Mouse (Mus musculus): ENCODE results near the gene Zswim4. TPM values are rescaled to one million over a fixed set of nuclear protein-coding genes. Genes with fewer than 3 reads are reported as not detected.

Zswim4 gene
- total RNA-seq, 2 experiments from 2014 or later: 15.1 to 17.8 TPM

- H3K4me3 ChIP-seq: peak overlapping the region; percentile 49
- H3K27ac ChIP-seq: peak overlapping the region; percentile 94
- peak; percentile 81 to 83 for DNase-seq (ENCODE audit: extremely low spot score in 1 of 2, low spot score in 2 of 2)
- TF ChIP-seq CTCF (IDR thresholded peaks at IDR 0.05): no peak
- intact Hi-C loops (cut with DNase I): no loop called here
Observed at GRCm38 (mm10) chr8:84197922-84198774, 38.7 kb downstream of the Zswim4 start.

- H3K4me3 ChIP-seq: peak overlapping the region; percentile 49
- intact Hi-C loops (cut with DNase I): no loop called here
- H3K27ac ChIP-seq: peak overlapping the region; percentile 94
- DNase-seq (ENCODE audit: extremely low spot score in 1 of 2, low spot score in 2 of 2): peak; percentile 73 to 78
- TF ChIP-seq CTCF (IDR thresholded peaks at IDR 0.05): no peak
Observed at GRCm38 (mm10) chr8:84197141-84197921, 39.5 kb downstream of the Zswim4 start.

- no peak for TF ChIP-seq CTCF (IDR thresholded peaks at IDR 0.05)
Observed at GRCm38 (mm10) chr8:84194224-84194743, 42.6 kb downstream of the Zswim4 start.

GRCm38 (mm10) chr8:84193566-84193965 lies 43.3 kb downstream of the Zswim4 start:
- intact Hi-C loops (cut with DNase I): no loop called here
- peak; percentile 34 for TF ChIP-seq CTCF (IDR thresholded peaks at IDR 0.05)
- DNase-seq (ENCODE audit: extremely low spot score in 1 of 2, low spot score in 2 of 2): no peak
- H3K4me3 ChIP-seq: no peak overlapping the region
- H3K27ac ChIP-seq: no peak overlapping the region

More at GRCm38 (mm10) chr8:84194224-84194743, 42.6 kb downstream of the Zswim4 start:
- Histone ChIP-seq H3K4me3 (no peak overlapping the region), H3K27ac (no peak overlapping the region)
- no peak for DNase-seq (ENCODE audit: extremely low spot score in 1 of 2, low spot score in 2 of 2)
- intact Hi-C loops (cut with DNase I): no loop called here

- Histone ChIP-seq H3K27ac (no peak overlapping the region), H3K4me3 (no peak overlapping the region)
- TF ChIP-seq CTCF (IDR thresholded peaks at IDR 0.05): no peak
- intact Hi-C loops (cut with DNase I): no loop called here
- no peak for DNase-seq (ENCODE audit: extremely low spot score in 1 of 2, low spot score in 2 of 2)
Observed at GRCm38 (mm10) chr8:84193161-84193560, 43.7 kb downstream of the Zswim4 start.

GRCm38 (mm10) chr8:84192555-84192954 lies 44.3 kb downstream of the Zswim4 start:
- Histone ChIP-seq H3K4me3 (peak overlapping the region; percentile 28), H3K27ac (peak overlapping the region; percentile 85)
- intact Hi-C loops (cut with DNase I): no loop called here
- TF ChIP-seq CTCF (IDR thresholded peaks at IDR 0.05): no peak
- DNase-seq (ENCODE audit: extremely low spot score in 1 of 2, low spot score in 2 of 2): peak; percentile 75 to 76

- intact Hi-C loops (cut with DNase I): no loop called here
- no peak for TF ChIP-seq CTCF (IDR thresholded peaks at IDR 0.05)
- Histone ChIP-seq H3K4me3 (peak overlapping the region; percentile 28), H3K27ac (peak overlapping the region; percentile 85)
- no peak for DNase-seq (ENCODE audit: extremely low spot score in 1 of 2, low spot score in 2 of 2)
Observed at GRCm38 (mm10) chr8:84192023-84192422, 44.8 kb downstream of the Zswim4 start.

GRCm38 (mm10) chr8:84190191-84190867 lies 46.5 kb downstream of the Zswim4 start:
- DNase-seq (ENCODE audit: extremely low spot score in 1 of 2, low spot score in 2 of 2): no peak
- no peak overlapping the region for H3K4me3 ChIP-seq
- intact Hi-C loops (cut with DNase I): no loop called here
- no peak overlapping the region for H3K27ac ChIP-seq
- peak; percentile 42 for TF ChIP-seq CTCF (IDR thresholded peaks at IDR 0.05)

- no peak for DNase-seq (ENCODE audit: extremely low spot score in 1 of 2, low spot score in 2 of 2)
- intact Hi-C loops (cut with DNase I): loop anchor here (5.0 kb wide), 1 partner anchor 83 kb away; the partner anchor contains the start of gene Ccdc130
- no peak for TF ChIP-seq CTCF (IDR thresholded peaks at IDR 0.05)
Observed at GRCm38 (mm10) chr8:84189603-84190002, 47.3 kb downstream of the Zswim4 start.

GRCm38 (mm10) chr8:84188671-84189070 lies 48.2 kb downstream of the Zswim4 start:
- H3K27ac ChIP-seq: no peak overlapping the region
- intact Hi-C loops (cut with DNase I): loop anchor here (5.0 kb wide), 1 partner anchor 84 kb away; the partner anchor contains the start of gene Ccdc130
- no peak for DNase-seq (ENCODE audit: extremely low spot score in 1 of 2, low spot score in 2 of 2)
- TF ChIP-seq CTCF (IDR thresholded peaks at IDR 0.05): no peak
- no peak overlapping the region for H3K4me3 ChIP-seq

More at GRCm38 (mm10) chr8:84189603-84190002, 47.3 kb downstream of the Zswim4 start:
- no peak overlapping the region for H3K27ac ChIP-seq
- H3K4me3 ChIP-seq: no peak overlapping the region

GRCm38 (mm10) chr8:84187065-84187755 lies 49.6 kb downstream of the Zswim4 start:
- Histone ChIP-seq H3K4me3 (peak overlapping the region; percentile 31), H3K27ac (peak overlapping the region; percentile 74)
- TF ChIP-seq CTCF (IDR thresholded peaks at IDR 0.05): peak; percentile 78
- no peak for DNase-seq (ENCODE audit: extremely low spot score in 1 of 2, low spot score in 2 of 2)
- intact Hi-C loops (cut with DNase I): loop anchor here (2.0 to 5.0 kb wide), 2 partner anchors 85 to 170 kb away; partner anchors contain the start of gene Ccdc130
